Mouse (Mus musculus) myocyte (in vitro differentiated cells): Measurements from ENCODE around the gene Marcks. TPM values are rescaled to one million over a fixed set of nuclear protein-coding genes. Genes with fewer than 3 reads are reported as not detected.

Experiments used
- H3K27me3 ChIP-seq: one replicate; pipeline ENCODE4 v1.6.1; 2011; ENCODE audit not compliant: control insufficient read depth, insufficient read depth, insufficient read length
- H3K36me3 ChIP-seq: one replicate; pipeline ENCODE4 v1.6.1; 2011; ENCODE audit not compliant: control insufficient read depth, insufficient read depth
- H3K4me2 ChIP-seq: one replicate; pipeline ENCODE4 v1.6.1; 2011; ENCODE audit warnings: low read depth, control low read depth
- H3K4me3 ChIP-seq: one replicate; pipeline ENCODE4 v1.5.1; 2011; ENCODE audit warnings: mild to moderate bottlenecking, control low read depth, moderate library complexity
- H3K79me2 ChIP-seq: one replicate; pipeline ENCODE4 v1.6.1; 2011; ENCODE audit not compliant: control insufficient read depth, insufficient read depth
- H3ac ChIP-seq: one replicate; pipeline ENCODE4 v1.6.1; 2011; ENCODE audit not compliant: control insufficient read depth, insufficient read length
- CEBPB ChIP-seq: IDR thresholded peaks from 2 replicates; pipeline ENCODE4 v1.6.1; 2011; ENCODE audit warnings: mild to moderate bottlenecking, moderate library complexity; ENCODE audit not compliant: poor library complexity, insufficient read depth, severe bottlenecking
- E2F4 ChIP-seq: IDR thresholded peaks from one replicate; pipeline ENCODE4 v1.6.1; 2011; ENCODE audit warnings: mild to moderate bottlenecking, control low read depth, moderate library complexity; ENCODE audit not compliant: insufficient read depth
- MAX ChIP-seq: IDR thresholded peaks from one replicate; pipeline ENCODE4 v1.6.1; 2011; ENCODE audit warnings: low read depth, mild to moderate bottlenecking, control low read depth
- MYOD1 ChIP-seq, 3 experiments: IDR thresholded peaks; one replicate each; pipeline ENCODE4 v1.6.1; 2011; ENCODE audit warnings: control low read depth in 2 of 3, low read depth in 2 of 3, mild to moderate bottlenecking in 2 of 3, moderate library complexity in 1 of 3; ENCODE audit not compliant: insufficient read length in 2 of 3, control insufficient read depth in 1 of 3
- MYOG ChIP-seq, 3 experiments: IDR thresholded peaks; one replicate each; pipeline ENCODE4 v1.6.1; 2011; ENCODE audit warnings: control low read depth in 2 of 3, low read depth in 2 of 3, mild to moderate bottlenecking in 2 of 3; ENCODE audit not compliant: insufficient read length in 2 of 3, control insufficient read depth in 1 of 3, insufficient read depth in 1 of 3
- POLR2A ChIP-seq: IDR thresholded peaks from one replicate; pipeline ENCODE4 v1.6.1; 2011; ENCODE audit warnings: low read depth, mild to moderate bottlenecking, control low read depth, moderate library complexity; ENCODE audit not compliant: insufficient read length
- POLR2AphosphoS2 ChIP-seq: IDR thresholded peaks from one replicate; pipeline ENCODE4 v1.6.1; 2011; ENCODE audit warnings: low read depth, control low read depth; ENCODE audit not compliant: insufficient read length
- REST ChIP-seq: IDR thresholded peaks from one replicate; pipeline ENCODE4 v1.6.1; 2011; ENCODE audit warnings: mild to moderate bottlenecking, control low read depth, moderate library complexity; ENCODE audit not compliant: insufficient read depth, insufficient read length
- SRF ChIP-seq: IDR thresholded peaks from one replicate; pipeline ENCODE4 v1.6.1; 2011; ENCODE audit warnings: low read depth; ENCODE audit not compliant: control insufficient read depth, insufficient read length
- TCF12 ChIP-seq: IDR thresholded peaks from one replicate; pipeline ENCODE4 v1.6.1; 2011; ENCODE audit warnings: mild to moderate bottlenecking, control low read depth; ENCODE audit not compliant: poor library complexity, insufficient read depth, severe bottlenecking
- TCF3 ChIP-seq: IDR thresholded peaks from one replicate; pipeline ENCODE4 v1.6.1; 2011; ENCODE audit warnings: low read depth, control low read depth; ENCODE audit not compliant: insufficient read length
- USF1 ChIP-seq: IDR thresholded peaks from one replicate; pipeline ENCODE4 v1.6.1; 2011; ENCODE audit warnings: low read depth, mild to moderate bottlenecking, control low read depth, moderate library complexity
- polyA plus RNA-seq: library from polyadenylated mRNA; unstranded; fragments of >200 nt; fragmentation: generic; extraction: Trizol; gene quantifications from one replicate; pipeline ENCODE4 v1.2.1, GENCODE M21; 2012; ENCODE audit warnings: missing spikeins

The Marcks gene
- polyA plus RNA-seq, 1 experiment = 26.3 TPM

- peak overlapping the region; percentile 52 for H3K4me2 ChIP-seq
- no peak overlapping the region for H3K4me3 ChIP-seq
- no peaks in the 10 kb centered on the region for H3K36me3 ChIP-seq
- no peaks in the 10 kb centered on the region for H3K27me3 ChIP-seq
- H3K79me2 ChIP-seq = no peaks in the 10 kb centered on the region
- no peak overlapping the region for H3ac ChIP-seq
- TF ChIP-seq MYOG (IDR thresholded peaks at IDR 0.05; ENCODE audit: control insufficient read depth in 1 of 3, insufficient read depth in 1 of 3, insufficient read length in 2 of 3, low read depth in 2 of 3) (no peak), POLR2AphosphoS2 (no peak), E2F4 (no peak), MYOD1 (IDR thresholded peaks at IDR 0.05; ENCODE audit: control insufficient read depth in 1 of 3, insufficient read length in 2 of 3, low read depth in 2 of 3) (no peak), TCF12 (no peak), REST (no peak), USF1 (no peak), MAX (no peak), CEBPB (no peak), POLR2A (no peak), TCF3 (no peak), SRF (no peak)
Observed at GRCm38 (mm10) chr10:37170878-37171277, 32.2 kb upstream of the Marcks start.

DNA sequence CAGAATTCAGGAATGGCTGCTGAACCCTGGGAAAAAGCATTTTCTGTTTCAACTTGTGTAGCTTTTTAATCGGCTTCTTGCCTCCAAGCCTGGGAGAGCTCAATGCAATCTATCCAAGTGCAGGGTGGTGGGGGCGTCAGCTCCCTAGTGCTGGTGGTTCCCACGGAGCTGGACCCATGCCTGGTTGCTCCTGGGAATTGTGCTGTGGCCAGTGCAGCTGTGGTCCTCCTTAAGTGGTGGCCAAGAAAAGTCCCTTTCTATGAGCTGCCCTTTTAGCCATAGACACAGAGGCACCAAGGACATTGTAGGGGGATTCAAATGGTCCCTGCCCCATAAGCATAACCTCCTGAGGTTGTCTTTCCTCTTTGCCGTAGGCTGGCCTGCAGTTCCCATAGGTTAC is 31.7 kb upstream of the Marcks start:
- Histone ChIP-seq H3K4me3 (no peak overlapping the region), H3K36me3 (no peaks in the 10 kb centered on the region), H3K27me3 (no peaks in the 10 kb centered on the region), H3K4me2 (peak overlapping the region; percentile 52), H3K79me2 (no peaks in the 10 kb centered on the region), H3ac (no peak overlapping the region)
- TF ChIP-seq CEBPB (no peak), MYOG (IDR thresholded peaks at IDR 0.05; ENCODE audit: control insufficient read depth in 1 of 3, insufficient read depth in 1 of 3, insufficient read length in 2 of 3, low read depth in 2 of 3) (peak in 2 of 3 experiments; percentile 37 to 72), MYOD1 (IDR thresholded peaks at IDR 0.05; ENCODE audit: control insufficient read depth in 1 of 3, insufficient read length in 2 of 3, low read depth in 2 of 3) (peak in 2 of 3 experiments; percentile 66 to 79)

GRCm38 (mm10) chr10:37167527-37167926 is 28.8 kb upstream of the Marcks start:
- H3ac ChIP-seq = no peak overlapping the region
- no peaks in the 10 kb centered on the region for H3K36me3 ChIP-seq
- no peak overlapping the region for H3K4me3 ChIP-seq
- H3K27me3 ChIP-seq = no peaks in the 10 kb centered on the region
- no peak overlapping the region for H3K4me2 ChIP-seq
- TF ChIP-seq CEBPB (no peak), MAX (no peak), POLR2A (no peak), REST (no peak)
- H3K79me2 ChIP-seq = no peaks in the 10 kb centered on the region

DNA sequence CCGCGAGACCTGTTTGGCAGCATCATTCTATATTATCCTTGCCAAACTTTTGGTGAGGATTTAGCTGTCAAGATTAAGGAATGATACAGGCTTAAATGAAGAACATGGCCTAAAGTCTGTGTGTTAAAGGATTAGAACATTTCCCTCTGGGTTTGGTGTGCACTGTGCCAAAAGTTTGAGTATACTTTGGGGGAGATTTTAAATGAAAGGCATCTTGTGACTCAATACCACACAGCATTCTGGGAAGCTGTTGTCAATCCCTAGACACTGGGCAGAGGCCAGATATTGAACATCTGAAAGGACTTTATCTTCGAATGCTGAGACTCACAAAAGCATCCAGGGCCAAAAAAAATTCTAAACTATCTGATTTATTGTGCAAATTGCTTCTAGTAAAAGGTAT is 21.0 kb upstream of the Marcks start:
- H3ac ChIP-seq = no peak overlapping the region
- H3K36me3 ChIP-seq = no peaks in the 10 kb centered on the region
- no peaks in the 10 kb centered on the region for H3K27me3 ChIP-seq
- TF ChIP-seq POLR2A (no peak), MAX (no peak), MYOD1 (IDR thresholded peaks at IDR 0.05; ENCODE audit: control insufficient read depth in 1 of 3, insufficient read length in 2 of 3, low read depth in 2 of 3) (no peak), CEBPB (no peak), MYOG (IDR thresholded peaks at IDR 0.05; ENCODE audit: control insufficient read depth in 1 of 3, insufficient read depth in 1 of 3, insufficient read length in 2 of 3, low read depth in 2 of 3) (no peak), TCF12 (no peak), TCF3 (no peak), REST (no peak)
- H3K4me3 ChIP-seq = no peak overlapping the region
- H3K4me2 ChIP-seq = no peak overlapping the region
- H3K79me2 ChIP-seq = no peaks in the 10 kb centered on the region

DNA sequence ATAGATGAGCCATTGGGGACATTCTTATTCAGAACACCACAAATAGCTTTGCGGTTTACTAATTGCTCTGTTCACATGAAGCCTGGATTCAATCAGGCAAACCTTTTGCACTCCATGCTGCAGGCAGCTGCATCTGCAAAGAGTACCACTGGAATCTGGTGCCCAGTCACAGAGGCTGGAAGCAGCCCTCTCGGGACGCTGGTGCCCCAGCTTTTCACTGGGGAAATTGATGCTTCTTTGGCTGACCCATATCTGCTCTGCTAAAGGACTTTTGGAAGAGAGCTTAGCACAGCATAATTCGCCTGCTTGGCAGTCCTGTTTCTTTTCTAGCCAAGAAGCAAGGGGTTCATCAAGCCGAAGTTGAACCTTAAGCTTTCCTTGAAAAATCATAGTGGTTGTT is 18.4 kb upstream of the Marcks start:
- H3K4me3 ChIP-seq = no peak overlapping the region
- H3K36me3 ChIP-seq = no peaks in the 10 kb centered on the region
- TF ChIP-seq SRF (no peak), TCF3 (no peak), POLR2A (no peak)
- no peak overlapping the region for H3K4me2 ChIP-seq
- H3K27me3 ChIP-seq = no peaks in the 10 kb centered on the region
- H3ac ChIP-seq = no peak overlapping the region
- no peaks in the 10 kb centered on the region for H3K79me2 ChIP-seq

- Histone ChIP-seq H3K4me3 (no peak overlapping the region), H3K27me3 (no peaks in the 10 kb centered on the region), H3K36me3 (no peaks in the 10 kb centered on the region), H3K4me2 (no peak overlapping the region), H3K79me2 (no peaks in the 10 kb centered on the region), H3ac (no peak overlapping the region)
- no peak for TF ChIP-seq TCF12
- no peak for TF ChIP-seq MYOD1 (IDR thresholded peaks at IDR 0.05; ENCODE audit: control insufficient read depth in 1 of 3, insufficient read length in 2 of 3, low read depth in 2 of 3)
- no peak for TF ChIP-seq MYOG (IDR thresholded peaks at IDR 0.05; ENCODE audit: control insufficient read depth in 1 of 3, insufficient read depth in 1 of 3, insufficient read length in 2 of 3, low read depth in 2 of 3)
- no peak for TF ChIP-seq SRF
- no peak for TF ChIP-seq MAX
- no peak for TF ChIP-seq CEBPB
- TF ChIP-seq TCF3 = no peak
- TF ChIP-seq E2F4 = no peak
- TF ChIP-seq USF1 = no peak
- TF ChIP-seq REST = no peak
- TF ChIP-seq POLR2A = no peak
- no peak for TF ChIP-seq POLR2AphosphoS2
Observed at GRCm38 (mm10) chr10:37155131-37155530, 16.4 kb upstream of the Marcks start.
